Mouse (Mus musculus) intestine, postnatal 0 days (tissue): ENCODE measurements around the gene Wdr41. TPM values are rescaled to one million over a fixed set of nuclear protein-coding genes. Genes with fewer than 3 reads are reported as not detected.

Experiments used
- ATAC-seq: fragments of 200-750 bp; cut with Nextera tagmentation; 2 replicates; pipeline ENCODE4 v1.8.0; 2017; ENCODE audit warnings: mild to moderate bottlenecking, moderate TSS enrichment, moderate library complexity
- H3K27ac ChIP-seq: fragments of 300-500 bp; sonication (generic); 2 replicates; pipeline ENCODE4 v1.5.1; 2014; ENCODE audit warnings: mild to moderate bottlenecking, low read depth, low read length, moderate library complexity
- H3K27me3 ChIP-seq: fragments of 300-500 bp; sonication (generic); replicated peaks from 2 replicates; pipeline ENCODE4 v1.6.1; 2014; ENCODE audit warnings: low read length, mixed read lengths; ENCODE audit not compliant: control insufficient read depth, insufficient read depth
- H3K36me3 ChIP-seq: fragments of 300-500 bp; sonication (generic); 2 replicates; pipeline ENCODE4 v1.6.1; 2014; ENCODE audit warnings: mild to moderate bottlenecking, moderate library complexity; ENCODE audit not compliant: control insufficient read depth, insufficient read depth
- H3K4me1 ChIP-seq: fragments of 300-500 bp; sonication (generic); replicated peaks from 2 replicates; pipeline ENCODE4 v1.6.1; 2014; ENCODE audit warnings: antibody characterized with exemption, low read length, mixed read lengths; ENCODE audit not compliant: control insufficient read depth, insufficient read depth
- H3K4me2 ChIP-seq: fragments of 300-500 bp; sonication (generic); replicated peaks from 2 replicates; pipeline ENCODE4 v1.6.1; 2014; ENCODE audit warnings: low read depth, mild to moderate bottlenecking, moderate library complexity
- H3K4me3 ChIP-seq: fragments of 300-500 bp; sonication (generic); 2 replicates; pipeline ENCODE4 v1.5.1; 2014; ENCODE audit warnings: low read depth, low read length
- H3K9ac ChIP-seq: fragments of 300-500 bp; sonication (generic); 2 replicates; pipeline ENCODE4 v1.6.1; 2014; ENCODE audit warnings: mild to moderate bottlenecking, low read depth, low read length
- H3K9me3 ChIP-seq: fragments of 300-500 bp; sonication (generic); 2 replicates; pipeline ENCODE4 v1.6.1; 2016; ENCODE audit warnings: mixed run types; ENCODE audit not compliant: control insufficient read depth
- CTCF ChIP-seq: sonication (generic); IDR thresholded peaks from 2 replicates; pipeline ENCODE4 v1.5.1; 2016; ENCODE audit warnings: low read depth, mild to moderate bottlenecking, control low read depth, antibody characterized with exemption, moderate library complexity
- WGBS: fragments of 180-500 bp; shearing (Covaris S2); extraction: QIAGEN DNeasy Blood & Tissue Kit; methylation state at CpG from one replicate; pipeline ENCODE4 v1.1.7; 2014; 5-methylcytosine and 5-hydroxymethylcytosine counted together
- polyA plus RNA-seq: library from polyadenylated mRNA; unstranded; fragments of >200 nt; fragmentation: Nextera tagmentation; extraction: Ambion mirVana; gene quantifications from 2 replicates; pipeline ENCODE4 v1.2.1, GENCODE M21; 2015

Gene Wdr41
- polyA plus RNA-seq, 1 experiment from 2014 or later: 16.7 TPM

DNA sequence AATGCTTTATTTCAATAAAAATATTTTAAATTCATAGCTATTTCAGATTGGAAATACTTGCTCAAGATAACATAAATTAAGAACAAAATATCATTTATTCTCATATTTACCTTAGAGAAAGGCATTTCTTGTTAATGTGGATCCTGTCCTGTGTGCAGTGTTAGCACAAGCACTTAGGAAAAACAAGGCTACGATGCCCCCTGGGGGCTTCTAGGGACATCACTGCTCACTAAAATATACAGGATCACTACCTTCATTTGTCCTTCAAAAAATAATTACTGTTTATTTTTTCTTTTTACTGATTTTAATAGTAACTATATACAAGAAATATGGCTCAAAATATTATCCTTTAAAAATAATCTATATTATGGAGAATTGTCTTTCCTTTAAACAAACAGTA lies 18.2 kb upstream of the Wdr41 start:
- no peak overlapping the region for H3K4me2 ChIP-seq
- no peak overlapping the region for H3K9ac ChIP-seq
- no peaks in the 10 kb centered on the region for H3K4me1 ChIP-seq
- 66% methylated on average over 1 of the region's 1 CpGs for WGBS
- no peak for ATAC-seq
- no peak overlapping the region for H3K27ac ChIP-seq
- TF ChIP-seq CTCF: peak; percentile 45
- no peaks in the 10 kb centered on the region for H3K27me3 ChIP-seq
- H3K9me3 ChIP-seq: no peaks in the 10 kb centered on the region
- no peaks in the 10 kb centered on the region for H3K36me3 ChIP-seq
- no peak overlapping the region for H3K4me3 ChIP-seq

DNA sequence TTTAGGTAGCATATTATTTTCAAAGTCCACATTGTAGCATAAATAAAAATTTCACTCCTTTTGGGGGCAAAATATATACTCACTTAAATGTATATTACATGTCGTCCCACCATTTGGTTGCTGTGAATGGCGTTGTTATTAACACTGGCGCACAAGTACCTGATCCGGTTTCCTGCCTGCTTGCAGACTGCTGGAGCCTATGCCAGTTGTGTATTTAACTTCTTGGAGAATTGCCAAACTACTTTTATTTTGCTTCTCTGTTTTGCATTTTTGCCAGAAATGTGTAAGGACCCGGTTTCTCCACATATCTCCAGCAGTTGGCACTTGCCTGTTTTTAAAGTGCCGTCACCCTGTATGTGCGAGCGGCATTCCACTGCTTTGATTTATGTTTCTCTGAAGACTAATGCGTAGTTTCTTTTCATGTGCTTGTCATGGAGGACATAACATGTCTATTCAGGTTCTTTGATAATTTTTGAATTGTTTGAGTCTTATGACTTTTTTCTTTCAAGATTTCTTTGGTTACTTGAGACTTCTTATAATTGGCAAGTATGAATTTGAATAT lies 6.1 kb upstream of the Wdr41 start:
- no peak for ATAC-seq
- H3K27me3 ChIP-seq: no peaks in the 10 kb centered on the region
- H3K4me3 ChIP-seq: no peak overlapping the region
- no peak overlapping the region for H3K9ac ChIP-seq
- TF ChIP-seq CTCF: no peak
- H3K27ac ChIP-seq: no peak overlapping the region
- H3K4me2 ChIP-seq: no peak overlapping the region
- H3K36me3 ChIP-seq: no peaks in the 10 kb centered on the region
- no peaks in the 10 kb centered on the region for H3K4me1 ChIP-seq
- H3K9me3 ChIP-seq: no peaks in the 10 kb centered on the region
- 61% methylated on average over 9 of the region's 9 CpGs for WGBS

DNA sequence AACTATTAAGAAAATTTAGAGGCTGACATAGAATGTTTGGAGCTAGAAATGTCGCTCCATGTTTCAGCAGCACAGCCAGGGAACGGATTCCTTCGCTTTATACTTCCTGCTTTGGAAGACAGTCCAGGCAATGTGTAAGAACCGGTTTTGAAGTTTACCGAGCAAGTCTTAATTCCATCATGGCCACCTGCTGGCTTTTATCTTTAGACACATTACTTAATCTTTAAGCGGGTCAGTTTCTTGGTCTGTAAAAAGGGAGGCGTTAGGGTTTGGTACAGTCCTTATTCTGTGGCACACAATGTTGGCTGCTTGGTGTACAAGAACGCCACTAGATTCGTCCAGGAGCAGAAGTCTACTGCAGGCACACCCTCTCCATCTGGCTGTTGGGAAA lies 321 bp upstream of the Wdr41 start:
- H3K4me2 ChIP-seq: peak overlapping the region; percentile 63
- H3K9me3 ChIP-seq: no peaks in the 10 kb centered on the region
- H3K36me3 ChIP-seq: peaks cover 2% of the 10 kb centered on the region; the same call in 1 of the 2 replicates
- 8% methylated on average over 9 of the region's 9 CpGs for WGBS
- H3K27me3 ChIP-seq: no peaks in the 10 kb centered on the region
- H3K4me1 ChIP-seq: 0 out of 2 replicates have a peak, but pooled peaks cover 5% of the 10 kb centered on the region
- H3K4me3 ChIP-seq: peak overlapping the region; percentile 70
- TF ChIP-seq CTCF: no peak
- peak overlapping the region; percentile 100 for H3K27ac ChIP-seq
- H3K9ac ChIP-seq: peak overlapping the region; percentile 98
- peak; percentile 56 for ATAC-seq

DNA sequence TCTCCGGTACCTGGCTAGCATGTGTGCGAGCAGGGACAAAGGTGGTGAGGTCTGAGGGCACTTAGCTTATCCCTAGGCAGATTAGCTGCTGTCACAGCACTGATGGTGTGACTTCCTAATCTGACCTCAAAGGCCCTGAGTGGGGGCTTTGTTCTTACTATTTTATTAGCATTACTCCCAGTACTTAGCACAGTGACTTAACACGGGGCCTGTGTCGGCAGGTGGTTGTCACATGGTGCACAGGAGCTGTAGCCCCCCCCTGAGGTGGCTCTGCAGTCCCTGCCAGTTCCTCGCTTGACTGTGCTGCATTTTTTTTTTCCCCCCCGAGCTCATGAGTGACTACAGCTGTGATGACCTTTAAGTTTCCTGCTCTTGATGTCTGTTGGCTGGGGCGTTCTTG lies 2.9 kb downstream of the Wdr41 start:
- no peak overlapping the region for H3K4me3 ChIP-seq
- no peaks in the 10 kb centered on the region for H3K27me3 ChIP-seq
- no peak overlapping the region for H3K9ac ChIP-seq
- 42% methylated on average over 7 of the region's 7 CpGs for WGBS
- peaks cover 14% of the 10 kb centered on the region for H3K36me3 ChIP-seq
- TF ChIP-seq CTCF: no peak
- H3K4me1 ChIP-seq: 0 out of 2 replicates have a peak, but pooled peaks cover 5% of the 10 kb centered on the region
- no peaks in the 10 kb centered on the region for H3K9me3 ChIP-seq
- no peak overlapping the region for H3K27ac ChIP-seq
- ATAC-seq: no peak
- H3K4me2 ChIP-seq: no peak overlapping the region

DNA sequence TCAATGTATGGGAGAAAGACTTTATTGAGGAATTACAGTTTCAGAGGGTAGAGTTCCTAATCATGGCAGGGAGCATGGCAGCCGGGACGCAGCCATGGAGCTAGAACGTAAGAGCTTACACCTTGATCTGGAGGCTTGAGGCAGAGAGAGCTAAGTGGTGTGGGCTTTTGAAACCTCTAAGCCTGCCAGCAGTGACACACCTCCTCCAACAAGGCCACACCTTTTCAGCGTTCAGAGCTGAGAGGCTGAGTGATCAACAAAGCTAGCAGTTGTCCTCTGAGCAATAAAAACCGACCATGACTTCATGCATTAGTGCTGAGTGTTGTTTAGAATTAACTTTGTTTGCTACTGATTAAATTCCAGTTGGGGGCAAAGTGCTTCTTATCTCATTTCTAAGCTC lies 14.4 kb downstream of the Wdr41 start:
- 30% methylated on average over 5 of the region's 5 CpGs for WGBS
- Histone ChIP-seq H3K4me2 (no peak overlapping the region; the same call in 1 of the 2 replicates), H3K4me1 (no peaks in the 10 kb centered on the region), H3K36me3 (peaks cover 3% of the 10 kb centered on the region), H3K4me3 (no peak overlapping the region), H3K27ac (peak overlapping the region; percentile 57; the same call in 1 of the 2 replicates), H3K9me3 (no peaks in the 10 kb centered on the region), H3K27me3 (no peaks in the 10 kb centered on the region), H3K9ac (no peak overlapping the region)
- TF ChIP-seq CTCF: no peak
- peak; percentile 96 for ATAC-seq

DNA sequence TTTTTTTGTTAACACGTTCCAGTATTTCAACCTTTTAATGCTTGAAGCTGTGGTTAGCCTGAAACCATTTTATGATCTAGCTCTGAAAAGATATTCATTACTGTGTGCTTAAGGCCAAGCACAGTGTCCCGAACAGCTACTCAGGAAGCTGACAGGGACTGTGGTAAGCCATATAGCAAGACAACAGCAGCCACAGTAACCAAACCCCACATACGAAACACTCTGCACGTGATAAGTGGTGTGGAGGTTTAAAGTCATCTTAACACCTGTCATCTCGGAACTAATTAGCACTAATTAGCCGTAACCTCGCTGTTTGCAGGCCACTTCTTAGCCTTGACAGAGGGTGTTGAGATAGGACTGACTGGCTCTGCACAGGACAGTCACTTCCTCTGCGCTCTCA lies 31.1 kb downstream of the Wdr41 start:
- Histone ChIP-seq H3K4me1 (no peaks in the 10 kb centered on the region), H3K4me3 (no peak overlapping the region), H3K4me2 (no peak overlapping the region), H3K9ac (no peak overlapping the region), H3K36me3 (peaks cover 20% of the 10 kb centered on the region), H3K27ac (no peak overlapping the region), H3K9me3 (no peaks in the 10 kb centered on the region), H3K27me3 (no peaks in the 10 kb centered on the region)
- no peak for ATAC-seq
- no peak for TF ChIP-seq CTCF
- WGBS: 80% methylated on average over 8 of the region's 8 CpGs

DNA sequence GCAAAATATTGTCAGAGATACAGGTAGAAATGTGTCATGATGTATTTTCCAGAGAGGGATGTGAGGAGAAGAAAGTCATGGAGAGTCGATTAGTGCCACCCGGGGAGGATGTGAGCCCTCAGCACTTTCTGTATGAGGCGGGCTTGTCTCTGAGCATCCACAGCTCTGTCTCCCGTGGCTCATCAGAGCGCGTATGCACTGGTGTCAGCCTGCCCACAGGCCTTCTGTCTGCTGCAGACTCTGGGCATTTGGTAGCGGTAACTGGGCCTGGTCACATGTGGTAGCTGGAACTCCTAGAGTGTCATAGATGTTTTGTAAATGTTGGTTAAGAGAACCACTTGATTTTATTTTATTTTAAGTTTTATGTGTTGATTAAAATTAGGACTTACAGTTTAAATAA lies 33.1 kb downstream of the Wdr41 start:
- H3K9ac ChIP-seq: no peak overlapping the region
- no peak overlapping the region for H3K4me2 ChIP-seq
- H3K27ac ChIP-seq: no peak overlapping the region
- no peak for TF ChIP-seq CTCF
- no peak overlapping the region for H3K4me3 ChIP-seq
- no peaks in the 10 kb centered on the region for H3K4me1 ChIP-seq
- no peaks in the 10 kb centered on the region for H3K9me3 ChIP-seq
- peaks cover 21% of the 10 kb centered on the region for H3K36me3 ChIP-seq
- H3K27me3 ChIP-seq: no peaks in the 10 kb centered on the region
- WGBS: 88% methylated on average over 7 of the region's 7 CpGs
- no peak for ATAC-seq
